Mouse (Mus musculus) neutrophil, adult 59 days (primary cell): ENCODE data around the gene Ssx9. TPM values are rescaled to one million over a fixed set of nuclear protein-coding genes. Genes with fewer than 3 reads are reported as not detected.

Experiments used
- total RNA-seq, 2 experiments: library from RNA; stranded (reverse); gene quantifications; 1 replicate in 1 of 2; 2 replicates in 1 of 2; pipeline ENCODE4 v1.2.4; 2023

The Ssx9 gene
- not detected for total RNA-seq

GRCm38 (mm10) chrX:8748132-8748531 is at the start of gene Ssx9:
Ssx9 (plus strand) TSS chrX:8748432.

GRCm38 (mm10) chrX:8803391-8803790 is 55.2 kb downstream of the Ssx9 start, which contains the start of gene Ssxb5:
Ssxb5 (plus strand) TSS chrX:8803691.

Other genes starting within 250 kb of the Ssx9 start
- gene Gm14459, start 223.5 kb upstream of the Ssx9 start, total RNA-seq, result not detected
- not detected for gene Ssxb6, start 200.2 kb upstream of the Ssx9 start, total RNA-seq
- gene Ssxb3, start 156.6 kb upstream of the Ssx9 start, total RNA-seq, result not detected
- not detected for gene Ssxb8, start 57.6 kb upstream of the Ssx9 start, total RNA-seq
- gene Ssxb5, start 55.3 kb downstream of the Ssx9 start, total RNA-seq, result not detected
- not detected for gene Gm6592, start 95.6 kb downstream of the Ssx9 start, total RNA-seq
- gene Gm5751, start 125.8 kb downstream of the Ssx9 start, total RNA-seq, result not detected
- under 1 TPM; 0.29 to 0.44 TPM for gene B630019K06Rik, start 143.9 kb downstream of the Ssx9 start, total RNA-seq
- gene Fthl17b, start 214.5 kb downstream of the Ssx9 start, total RNA-seq, result not detected
- gene Fthl17c, start 228.1 kb downstream of the Ssx9 start, total RNA-seq, result not detected
- gene Fthl17d, start 238.3 kb downstream of the Ssx9 start, total RNA-seq, result not detected